Mouse (Mus musculus) stomach, embryonic 16.5 days (tissue): ENCODE data around the gene Ank2. TPM values are rescaled to one million over a fixed set of nuclear protein-coding genes. Genes with fewer than 3 reads are reported as not detected.

Experiments used
- ATAC-seq: fragments of 200-750 bp; cut with Nextera tagmentation; 2 replicates; pipeline ENCODE4 v1.8.0; 2017; ENCODE audit warnings: moderate number of reproducible peaks, moderate TSS enrichment; ENCODE audit not compliant: insufficient read depth, low FRiP score
- H3K27ac ChIP-seq: fragments of 300-500 bp; sonication (generic); 2 replicates; pipeline ENCODE4 v1.5.1; 2014; ENCODE audit warnings: low read length
- H3K27me3 ChIP-seq: fragments of 300-500 bp; sonication (generic); 2 replicates; pipeline ENCODE4 v1.6.1; 2014; ENCODE audit warnings: low read length, control low read depth, mixed read lengths; ENCODE audit not compliant: control insufficient read depth, insufficient read depth
- H3K36me3 ChIP-seq: fragments of 300-500 bp; sonication (generic); 2 replicates; pipeline ENCODE4 v1.6.1; 2014; ENCODE audit warnings: low read length; ENCODE audit not compliant: control insufficient read depth, insufficient read depth
- H3K4me1 ChIP-seq: fragments of 300-500 bp; sonication (generic); 2 replicates; pipeline ENCODE4 v1.6.1; 2014; ENCODE audit warnings: low read length, control low read depth, mixed read lengths; ENCODE audit not compliant: control insufficient read depth, insufficient read depth
- H3K4me2 ChIP-seq: fragments of 300-500 bp; sonication (generic); 2 replicates; pipeline ENCODE4 v1.6.1; 2014; ENCODE audit warnings: low read depth, low read length, mixed read lengths
- H3K4me3 ChIP-seq: fragments of 300-500 bp; sonication (generic); replicated peaks from 2 replicates; pipeline ENCODE4 v1.5.1; 2014; ENCODE audit warnings: mild to moderate bottlenecking, low read length
- H3K9ac ChIP-seq: fragments of 300-500 bp; sonication (generic); 2 replicates; pipeline ENCODE4 v1.6.1; 2014; ENCODE audit warnings: low read length
- H3K9me3 ChIP-seq: fragments of 300-500 bp; sonication (generic); replicated peaks from 2 replicates; pipeline ENCODE4 v1.6.1; 2016; ENCODE audit warnings: low read length, control low read depth; ENCODE audit not compliant: control insufficient read depth
- WGBS: fragments of 180-500 bp; shearing (Covaris S2); extraction: QIAGEN DNeasy Blood & Tissue Kit; methylation state at CpG from one replicate; pipeline ENCODE4 v1.1.7; 2014; 5-methylcytosine and 5-hydroxymethylcytosine counted together
- polyA plus RNA-seq: library from polyadenylated mRNA; unstranded; fragments of >200 nt; fragmentation: Nextera tagmentation; extraction: Ambion mirVana; gene quantifications from 2 replicates; pipeline ENCODE4 v1.2.1, GENCODE M21; 2015

Ank2 gene
- polyA plus RNA-seq, 1 experiment from 2014 or later, result 40.0 TPM

- H3K27ac ChIP-seq, result no peak overlapping the region
- H3K9ac ChIP-seq, result no peak overlapping the region
- H3K36me3 ChIP-seq, result no peaks in the 10 kb centered on the region
- no peak overlapping the region for H3K4me3 ChIP-seq
- no peaks in the 10 kb centered on the region for H3K27me3 ChIP-seq
- H3K9me3 ChIP-seq, result no peaks in the 10 kb centered on the region
- WGBS, result 75% methylated on average over 11 of the region's 11 CpGs
- no peaks in the 10 kb centered on the region for H3K4me1 ChIP-seq
- H3K4me2 ChIP-seq, result no peak overlapping the region
- ATAC-seq, result no peak
These were observed 555.1 kb downstream of the Ank2 start for GRCm38 (mm10) chr3:126944081-126944480.

- WGBS, result 81% methylated on average over 5 of the region's 5 CpGs
- H3K36me3 ChIP-seq, result peaks cover 4% of the 10 kb centered on the region; the same call in 1 of the 2 replicates
- no peaks in the 10 kb centered on the region for H3K27me3 ChIP-seq
- no peak for ATAC-seq
- no peaks in the 10 kb centered on the region for H3K4me1 ChIP-seq
- no peak overlapping the region for H3K4me3 ChIP-seq
- H3K27ac ChIP-seq, result no peak overlapping the region
- no peak overlapping the region for H3K4me2 ChIP-seq
- H3K9ac ChIP-seq, result no peak overlapping the region
- no peaks in the 10 kb centered on the region for H3K9me3 ChIP-seq
These were observed 558.7 kb downstream of the Ank2 start for GRCm38 (mm10) chr3:126940452-126940851.

GRCm38 (mm10) chr3:126931884-126932506 lies 567.2 kb downstream of the Ank2 start:
- ATAC-seq, result no peak
- no peaks in the 10 kb centered on the region for H3K27me3 ChIP-seq
- 67% methylated on average over 4 of the region's 4 CpGs for WGBS
- no peak overlapping the region for H3K4me2 ChIP-seq
- H3K9me3 ChIP-seq, result no peaks in the 10 kb centered on the region
- no peak overlapping the region for H3K4me3 ChIP-seq
- no peak overlapping the region for H3K27ac ChIP-seq
- H3K9ac ChIP-seq, result no peak overlapping the region
- H3K4me1 ChIP-seq, result no peaks in the 10 kb centered on the region
- no peaks in the 10 kb centered on the region for H3K36me3 ChIP-seq

- no peaks in the 10 kb centered on the region for H3K4me1 ChIP-seq
- H3K4me2 ChIP-seq, result no peak overlapping the region
- ATAC-seq, result no peak
- H3K27ac ChIP-seq, result no peak overlapping the region
- no peak overlapping the region for H3K4me3 ChIP-seq
- 76% methylated on average over 12 of the region's 12 CpGs for WGBS
- H3K9ac ChIP-seq, result no peak overlapping the region
- H3K9me3 ChIP-seq, result no peaks in the 10 kb centered on the region
- no peaks in the 10 kb centered on the region for H3K27me3 ChIP-seq
- no peaks in the 10 kb centered on the region for H3K36me3 ChIP-seq
These were observed 575.4 kb downstream of the Ank2 start for GRCm38 (mm10) chr3:126923575-126924382.

- H3K27ac ChIP-seq, result no peak overlapping the region
- H3K4me1 ChIP-seq, result no peaks in the 10 kb centered on the region
- no peak overlapping the region for H3K4me3 ChIP-seq
- 48% methylated on average over 3 of the region's 3 CpGs for WGBS
- H3K36me3 ChIP-seq, result no peaks in the 10 kb centered on the region
- no peak for ATAC-seq
- no peaks in the 10 kb centered on the region for H3K27me3 ChIP-seq
- no peak overlapping the region for H3K9ac ChIP-seq
- H3K9me3 ChIP-seq, result no peaks in the 10 kb centered on the region
- no peak overlapping the region for H3K4me2 ChIP-seq
These were observed 577.2 kb downstream of the Ank2 start for GRCm38 (mm10) chr3:126921941-126922340.

GRCm38 (mm10) chr3:126920296-126920695 lies 578.9 kb downstream of the Ank2 start:
- Histone ChIP-seq H3K4me3 (no peak overlapping the region), H3K27ac (no peak overlapping the region), H3K27me3 (no peaks in the 10 kb centered on the region), H3K36me3 (no peaks in the 10 kb centered on the region), H3K4me1 (no peaks in the 10 kb centered on the region), H3K9me3 (no peaks in the 10 kb centered on the region), H3K9ac (no peak overlapping the region), H3K4me2 (no peak overlapping the region)
- ATAC-seq, result no peak
- WGBS, result 61% methylated on average over 3 of the region's 3 CpGs

GRCm38 (mm10) chr3:126918805-126919473 lies 580.2 kb downstream of the Ank2 start:
- Histone ChIP-seq H3K9ac (no peak overlapping the region), H3K4me1 (no peaks in the 10 kb centered on the region), H3K9me3 (no peaks in the 10 kb centered on the region), H3K27ac (no peak overlapping the region), H3K36me3 (no peaks in the 10 kb centered on the region), H3K4me3 (no peak overlapping the region), H3K27me3 (no peaks in the 10 kb centered on the region), H3K4me2 (no peak overlapping the region)
- WGBS, result 85% methylated on average over 10 of the region's 10 CpGs
- ATAC-seq, result no peak

GRCm38 (mm10) chr3:126916381-126916780 lies 582.8 kb downstream of the Ank2 start:
- Histone ChIP-seq H3K4me1 (no peaks in the 10 kb centered on the region), H3K36me3 (no peaks in the 10 kb centered on the region), H3K4me2 (no peak overlapping the region), H3K27me3 (no peaks in the 10 kb centered on the region), H3K4me3 (no peak overlapping the region), H3K9ac (no peak overlapping the region), H3K27ac (no peak overlapping the region), H3K9me3 (no peaks in the 10 kb centered on the region)
- no peak for ATAC-seq

- no peaks in the 10 kb centered on the region for H3K36me3 ChIP-seq
- 8% methylated on average over 3 of the region's 3 CpGs for WGBS
- H3K27ac ChIP-seq, result no peak overlapping the region
- no peaks in the 10 kb centered on the region for H3K4me1 ChIP-seq
- H3K9ac ChIP-seq, result no peak overlapping the region
- no peak for ATAC-seq
- no peak overlapping the region for H3K4me2 ChIP-seq
- H3K27me3 ChIP-seq, result no peaks in the 10 kb centered on the region
- no peaks in the 10 kb centered on the region for H3K9me3 ChIP-seq
- H3K4me3 ChIP-seq, result no peak overlapping the region
These were observed 595.6 kb downstream of the Ank2 start for GRCm38 (mm10) chr3:126903543-126903942.
